Mouse (Mus musculus) CD4-positive helper T cell, adult 2 months (primary cell): Measurements from ENCODE around the gene Traf1.
A peak's percentile ranks its signal among the peaks of the same experiment; 100 is the strongest.

ENCODE experiments used
- DNase-seq: peaks from one replicate; pipeline ENCODE4 v3.0.0-alpha.2; 2012; ENCODE audit warnings: low read depth, missing footprints, low spot score

Traf1 gene

DNA sequence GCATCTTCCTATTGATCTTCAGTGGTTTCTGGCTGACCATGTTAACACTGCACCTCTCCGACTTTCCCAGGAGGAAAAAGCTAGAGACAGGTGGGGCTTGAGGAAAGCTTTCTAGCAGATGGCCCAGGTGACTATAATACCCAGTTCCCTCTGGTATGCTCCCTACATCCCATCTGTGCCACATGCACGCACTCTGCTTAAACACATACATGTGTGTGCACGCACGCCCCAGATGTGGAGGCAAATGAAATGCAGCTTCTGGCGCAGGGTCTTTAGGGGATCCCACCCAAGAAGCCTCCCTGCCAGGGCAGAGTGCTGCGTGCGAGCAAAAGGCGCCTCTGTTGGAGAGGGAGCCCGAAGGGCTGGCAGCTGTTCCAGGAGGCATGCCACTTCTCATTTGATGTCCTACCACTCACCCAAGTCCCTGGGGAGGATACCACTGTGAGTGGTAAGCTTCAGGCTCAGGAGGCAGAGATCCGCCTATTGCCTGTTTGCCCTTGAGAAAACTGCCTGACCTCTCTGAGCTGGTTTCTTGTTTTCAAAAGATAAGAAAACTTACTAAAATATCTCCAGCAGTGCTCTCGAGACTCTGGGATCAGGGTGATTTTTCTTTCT is 20.4 kb downstream of the Traf1 start:
- no peak for DNase-seq

- DNase-seq, result no peak
Measured at GRCm38 (mm10) chr2:34940246-34940645, 21.3 kb downstream of the Traf1 start.

GRCm38 (mm10) chr2:34938269-34939208 is 23.0 kb downstream of the Traf1 start:
- DNase-seq, result peak; percentile 73

DNA sequence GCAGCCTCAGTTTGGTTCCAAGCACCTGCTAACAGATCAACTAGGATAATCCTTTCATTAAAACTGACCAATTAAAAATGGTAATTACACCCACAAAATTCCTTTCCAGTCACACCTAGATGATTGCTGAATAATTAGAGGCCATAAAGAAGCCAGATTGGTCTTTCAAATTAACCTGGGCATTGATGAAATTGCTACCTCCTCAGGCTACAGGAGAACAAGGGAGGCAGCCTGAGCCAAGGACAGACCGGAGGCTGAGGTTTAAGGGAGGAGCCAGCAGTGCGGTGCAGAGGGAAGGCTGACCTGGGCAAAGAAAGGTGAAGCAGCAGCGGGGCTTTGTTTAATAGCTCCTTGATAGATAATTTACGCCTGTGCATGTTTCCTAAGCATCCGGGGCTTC is 24.1 kb downstream of the Traf1 start:
- DNase-seq, result no peak

- DNase-seq, result no peak
Measured at GRCm38 (mm10) chr2:34927320-34927719, 34.3 kb downstream of the Traf1 start.

GRCm38 (mm10) chr2:34922729-34923128 is 38.8 kb downstream of the Traf1 start:
- no peak for DNase-seq

DNA sequence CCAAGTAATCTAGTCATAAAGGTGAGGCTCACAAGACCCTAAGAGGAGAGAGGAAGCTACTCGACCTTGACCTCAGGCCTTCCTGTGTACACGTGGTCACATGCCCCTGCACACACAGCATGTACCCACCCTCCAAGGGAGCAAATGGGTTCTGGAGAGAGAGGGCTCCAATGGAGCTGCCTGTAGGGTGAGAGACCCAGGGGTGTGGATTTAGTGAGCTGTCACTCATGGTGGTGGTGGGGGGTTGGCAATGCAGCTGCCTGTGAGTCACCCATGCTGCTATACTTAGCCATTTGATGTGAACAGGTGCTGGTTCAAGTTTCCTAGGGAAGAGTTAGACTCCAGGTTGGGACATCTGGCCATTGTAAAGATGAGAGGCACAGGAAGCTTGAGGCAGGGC is 41.4 kb downstream of the Traf1 start:
- DNase-seq, result no peak

GRCm38 (mm10) chr2:34915103-34915502 is 46.5 kb downstream of the Traf1 start:
- DNase-seq, result no peak

DNA sequence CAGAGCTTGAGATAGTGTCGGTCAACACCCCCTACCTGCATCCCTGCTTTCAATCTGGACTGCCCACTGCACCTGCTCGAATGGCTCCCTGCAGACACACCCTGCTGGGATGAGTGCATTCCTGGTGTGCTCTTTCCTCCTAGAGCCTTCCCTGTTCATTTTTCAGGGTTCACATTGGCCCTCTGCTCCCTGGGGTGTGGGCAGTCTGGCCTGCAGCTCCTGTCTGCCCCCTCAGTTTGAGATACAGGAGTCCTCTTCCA is 46.8 kb downstream of the Traf1 start:
- DNase-seq, result no peak

GRCm38 (mm10) chr2:34914069-34914822 is 47.3 kb downstream of the Traf1 start:
- peak; percentile 75 for DNase-seq

GRCm38 (mm10) chr2:34913218-34914068 is 48.1 kb downstream of the Traf1 start, which contains the start of gene Phf19:
Gene Phf19 (minus strand): TSS chr2:34914026.
- peak; percentile 68 for DNase-seq

- no peak for DNase-seq
Measured at GRCm38 (mm10) chr2:34912613-34913012, 49.0 kb downstream of the Traf1 start.

DNA sequence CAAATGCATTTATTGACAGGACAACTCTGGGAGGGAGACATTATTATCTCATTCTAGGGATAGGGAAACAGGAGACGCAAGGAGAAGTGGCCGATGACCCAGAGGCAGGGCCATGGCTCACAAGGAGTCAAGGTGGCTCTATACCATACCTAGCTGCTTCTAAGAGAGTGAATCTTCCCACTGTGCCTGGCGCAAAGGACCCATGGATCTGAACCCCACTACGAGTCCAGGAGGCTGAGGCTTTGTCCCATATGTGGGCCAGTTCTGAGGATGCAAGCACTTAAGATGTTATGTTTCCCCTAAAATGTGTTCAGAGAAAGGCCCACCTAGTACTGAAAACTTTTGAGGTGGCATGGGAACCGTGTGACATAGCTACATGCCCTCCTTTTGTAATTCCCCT is 49.7 kb downstream of the Traf1 start:
- no peak for DNase-seq

DNA sequence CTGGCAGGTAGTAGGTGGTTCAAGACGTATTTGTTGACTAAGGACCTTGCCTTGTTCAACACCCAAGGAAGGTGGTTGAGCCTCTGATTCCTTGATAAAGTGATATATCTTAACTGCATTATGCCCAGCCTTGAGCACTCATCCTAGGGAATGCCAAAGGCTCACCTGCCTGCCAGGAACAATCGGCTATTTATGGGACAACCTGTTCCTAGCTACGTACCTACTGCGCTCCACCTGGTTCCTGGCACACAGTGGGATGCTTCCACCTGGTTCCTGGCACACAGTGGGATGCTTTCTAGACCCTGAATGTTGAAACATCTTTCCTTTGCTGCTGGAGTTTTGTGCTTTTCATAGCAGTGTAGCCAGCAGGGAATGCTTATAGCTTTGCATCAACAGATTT is 51.9 kb downstream of the Traf1 start:
- DNase-seq, result no peak

GRCm38 (mm10) chr2:34906861-34907604 is 54.5 kb downstream of the Traf1 start:
- DNase-seq, result peak; percentile 69

DNA sequence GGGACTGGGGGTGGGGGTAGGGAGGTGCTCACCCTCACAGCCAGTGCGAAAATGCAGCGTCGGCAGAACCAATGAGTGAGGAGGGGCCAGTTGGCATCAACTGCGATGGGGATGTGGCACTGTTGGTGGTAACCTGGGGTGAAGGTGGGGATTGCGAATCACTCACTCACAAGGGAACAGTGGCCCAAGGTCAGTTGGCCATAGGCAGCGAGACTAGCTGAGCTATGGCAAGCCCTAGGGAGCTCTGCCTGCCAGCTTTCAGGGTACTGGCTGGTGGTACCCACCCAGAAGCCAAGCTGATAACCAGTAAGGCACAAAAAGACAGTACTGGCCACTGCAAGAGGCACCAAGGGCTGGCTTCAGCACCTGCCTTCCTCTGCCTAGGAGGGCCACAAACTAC is 55.1 kb downstream of the Traf1 start:
- DNase-seq, result peak; percentile 16

DNA sequence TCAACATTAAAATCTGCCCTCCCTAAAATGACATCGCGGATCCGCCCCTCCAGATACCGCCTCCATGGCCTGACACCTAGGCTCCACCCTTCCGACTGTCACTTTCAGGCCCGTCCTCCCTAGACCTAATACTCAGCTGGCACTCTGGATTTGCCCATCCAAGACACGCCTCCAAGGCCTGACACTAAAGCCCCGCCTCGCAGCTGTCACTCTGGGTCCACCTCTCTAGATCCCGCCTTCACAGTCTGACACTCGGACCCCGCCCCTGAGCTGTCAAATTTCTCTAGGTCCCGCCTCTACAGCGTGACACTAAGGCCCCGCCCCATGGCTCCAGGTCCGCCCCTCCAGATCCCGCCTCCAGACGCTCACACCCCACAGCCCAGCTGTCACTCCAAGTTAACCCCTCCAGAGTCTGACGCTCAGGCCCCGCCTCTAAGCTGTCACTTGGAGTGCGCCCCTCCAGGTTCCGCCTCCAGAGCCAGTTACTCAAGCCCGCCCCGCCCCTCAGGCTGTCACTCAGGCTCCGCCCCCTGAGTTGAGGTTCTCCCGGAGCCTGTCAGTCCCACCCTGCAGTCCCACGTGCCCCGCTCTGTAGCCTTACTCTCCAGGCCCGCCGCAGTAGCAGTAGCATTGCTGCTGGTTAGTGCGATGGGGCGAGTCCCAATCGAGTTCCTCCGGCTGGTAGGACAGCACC is 56.6 kb downstream of the Traf1 start:
- DNase-seq, result peak; percentile 98

DNA sequence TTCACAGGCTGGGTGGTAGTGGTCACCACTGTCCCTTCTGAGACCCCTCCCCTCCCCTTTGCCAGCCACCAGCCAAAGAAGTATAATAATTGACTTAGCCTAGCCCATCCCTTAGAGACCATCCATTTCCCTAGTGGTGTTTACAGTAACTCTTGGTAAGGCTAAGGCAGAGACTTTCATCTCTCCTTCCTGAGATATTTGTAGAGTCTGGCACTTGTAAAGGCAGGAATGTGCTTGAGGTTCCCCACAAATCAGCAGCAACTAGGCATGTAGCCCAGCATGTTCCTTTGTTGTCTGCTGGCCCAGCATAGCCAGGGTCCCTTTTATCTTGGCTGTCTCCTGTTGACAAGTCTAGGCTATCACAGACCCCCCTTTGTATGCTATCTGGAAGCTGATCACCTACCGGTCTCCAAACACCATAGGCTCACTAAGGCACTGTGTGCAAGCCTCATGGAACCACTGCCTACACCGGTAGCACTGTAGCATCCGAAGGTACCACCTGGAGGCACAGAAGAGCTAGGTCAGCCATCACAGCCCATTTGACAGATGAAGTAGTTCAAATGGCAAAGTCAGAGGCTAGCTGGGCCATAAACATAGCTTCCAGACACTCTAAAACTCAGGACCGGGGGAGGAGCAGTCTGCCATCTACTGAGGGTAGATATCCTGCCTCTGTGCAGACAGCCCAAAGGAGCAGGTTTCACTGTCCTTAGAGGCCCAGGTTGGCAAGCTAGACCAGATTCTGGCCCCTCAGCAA is 57.7 kb downstream of the Traf1 start:
- DNase-seq, result no peak

DNA sequence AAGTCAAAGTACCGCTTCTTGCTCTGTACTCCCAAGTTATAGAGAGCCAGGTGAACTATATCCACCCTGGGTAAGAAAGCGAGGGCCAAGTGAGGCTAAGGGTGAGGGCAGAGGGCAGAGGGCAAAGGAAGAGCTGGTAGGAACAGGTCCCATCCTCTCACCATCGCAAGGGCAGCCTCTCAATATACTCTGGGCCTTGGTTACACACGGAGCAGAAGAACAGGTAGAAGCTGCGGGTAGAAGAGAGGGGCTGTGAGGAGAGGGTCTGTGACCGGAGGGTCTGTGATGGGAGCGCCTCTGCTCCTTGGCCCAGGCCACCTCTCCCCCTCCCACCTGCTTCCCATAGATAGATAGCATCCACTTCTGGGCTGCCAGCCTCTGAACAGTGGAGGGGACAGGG is 58.4 kb downstream of the Traf1 start:
- no peak for DNase-seq

DNA sequence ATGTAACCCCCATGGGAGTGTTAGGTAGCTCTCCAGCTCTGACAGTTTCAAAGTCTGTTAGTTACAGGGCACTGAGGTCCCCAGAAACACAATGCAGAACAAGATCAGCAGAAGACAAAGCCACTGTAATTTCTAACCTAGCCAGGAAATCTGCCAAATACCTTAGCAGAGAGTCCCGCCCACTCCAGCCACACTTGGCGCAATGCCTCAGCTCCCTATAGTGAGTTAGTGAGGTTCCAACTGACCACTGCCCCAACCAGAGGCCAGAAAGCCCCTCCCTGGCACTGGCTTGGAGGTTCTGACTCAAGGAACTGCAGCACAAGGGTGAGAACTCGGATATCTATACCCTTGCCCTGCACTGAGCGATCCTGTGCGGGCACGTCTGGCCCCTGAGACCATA is 58.8 kb downstream of the Traf1 start:
- DNase-seq, result no peak
